Mouse (Mus musculus): ENCODE results near the gene Olfr548-ps1.

Olfr548-ps1 gene

GRCm38 (mm10) chr7:102575998-102576397 is 35.3 kb downstream of the Olfr548-ps1 start:
- DNase-seq: no peak

- no peak for DNase-seq
These were observed 51.1 kb downstream of the Olfr548-ps1 start, which contains the start of gene Olfr551 for GRCm38 (mm10) chr7:102591786-102592185. TSS of gene Olfr551 (minus strand) at chr7:102591886.

All from liver (tissue).